Mouse (Mus musculus) thymus, adult 2 months (tissue): ENCODE measurements around the gene Ryr2.

ENCODE experiments used
- CTCF ChIP-seq: fragments of 200-500 bp; IDR thresholded peaks from 2 replicates; pipeline ENCODE4 v1.5.1; 2012; ENCODE audit warnings: mild to moderate bottlenecking, control low read depth, low read length, moderate library complexity, borderline replicate concordance; ENCODE audit not compliant: control insufficient read depth, poor library complexity, insufficient read depth; ENCODE audit errors: extremely low read depth
- POLR2A ChIP-seq: fragments of 200-500 bp; IDR thresholded peaks from 2 replicates; pipeline ENCODE4 v1.6.1; 2012; ENCODE audit warnings: mild to moderate bottlenecking, low read length, control low read depth, moderate library complexity; ENCODE audit not compliant: control insufficient read depth, poor library complexity, insufficient read depth; ENCODE audit errors: extremely low read depth

DNA sequence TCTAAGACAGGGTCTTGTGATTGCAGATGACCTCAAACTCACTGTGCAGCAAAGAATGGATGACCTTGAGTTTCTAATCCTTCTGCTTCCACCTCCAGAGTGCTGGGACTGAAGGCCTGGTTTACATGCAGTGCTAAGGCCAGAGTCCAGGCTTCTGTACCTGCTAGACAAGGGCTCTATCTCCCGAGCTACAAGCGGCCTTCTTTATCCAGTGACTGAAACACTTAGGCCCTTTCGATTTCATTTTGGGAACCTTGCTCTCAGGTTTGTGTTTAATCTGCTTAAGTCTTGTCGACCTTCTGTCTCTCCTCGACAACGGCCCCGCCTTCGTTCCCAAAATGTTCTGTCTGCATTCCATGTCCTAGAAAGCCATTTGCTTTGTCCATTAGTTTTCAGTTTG lies 8.8 kb upstream of the Ryr2 start:
- TF ChIP-seq CTCF (no peak), POLR2A (no peak)
